Mouse (Mus musculus): ENCODE data around the gene Qrfp.
A peak's percentile ranks its signal among the peaks of the same experiment; 100 is the strongest.

Gene Qrfp

DNA sequence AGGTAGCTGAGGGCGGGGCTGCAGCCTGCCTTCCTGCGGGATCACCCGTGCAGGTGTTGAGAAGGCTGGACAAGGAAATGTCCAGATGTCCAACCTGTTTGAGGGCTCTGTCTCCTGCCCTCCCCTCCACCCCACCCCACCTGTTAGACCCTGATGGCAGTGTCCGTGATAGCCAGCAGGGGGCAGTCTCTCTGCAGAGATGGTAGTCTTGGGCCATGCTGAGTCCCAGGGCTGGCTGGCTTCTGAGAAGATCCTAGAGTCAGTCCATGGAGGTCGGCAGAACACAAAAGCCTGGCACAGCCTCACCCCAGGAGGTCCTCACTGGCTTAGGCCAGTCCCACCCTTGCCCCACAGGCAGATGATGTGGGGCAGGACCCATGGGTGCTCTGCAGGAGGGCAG lies 5.0 kb upstream of the Qrfp start:
- DNase-seq (ENCODE audit: low read depth, low spot score): peak; percentile 75

DNA sequence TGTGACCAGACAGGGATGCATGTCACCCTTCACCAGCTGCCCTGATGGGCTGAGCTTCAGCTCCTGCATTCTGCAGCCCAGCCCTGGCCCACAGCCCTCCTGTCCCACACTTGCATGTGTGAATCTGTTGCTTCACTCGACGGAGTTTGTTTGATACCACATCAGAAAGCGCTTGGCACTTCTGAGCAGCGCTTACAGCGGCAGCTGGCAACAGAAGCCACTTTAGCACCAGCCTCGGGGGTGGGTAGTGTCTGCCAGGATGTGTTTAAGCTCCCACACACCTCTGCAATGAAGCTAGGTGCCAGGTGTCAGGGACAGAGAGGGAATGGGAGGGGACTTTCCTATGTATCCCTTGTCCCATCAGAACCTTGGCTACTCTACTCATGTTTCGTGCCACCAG lies 4.3 kb upstream of the Qrfp start:
- DNase-seq (ENCODE audit: low read depth, low spot score): peak; percentile 81

DNA sequence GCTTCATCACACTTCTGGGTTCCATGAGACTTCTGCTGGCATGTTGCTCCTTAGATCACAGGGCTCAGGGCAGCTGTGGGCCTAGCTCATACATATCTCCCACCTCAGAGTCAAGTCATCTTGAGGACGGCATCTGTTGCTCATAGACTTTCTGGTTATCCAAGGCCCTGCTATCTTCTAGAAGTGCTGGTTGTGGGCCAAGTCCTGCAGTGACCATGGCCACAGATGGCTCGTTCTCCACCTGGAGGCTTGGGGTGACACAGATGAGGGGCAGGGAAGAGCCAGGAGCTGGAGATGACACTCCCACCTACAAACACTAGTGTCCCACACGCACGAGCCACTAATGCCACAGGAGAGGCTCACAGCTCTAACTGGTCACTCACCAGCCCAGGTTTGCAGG lies 3.3 kb upstream of the Qrfp start:
- no peak for DNase-seq (ENCODE audit: low read depth, low spot score)

DNA sequence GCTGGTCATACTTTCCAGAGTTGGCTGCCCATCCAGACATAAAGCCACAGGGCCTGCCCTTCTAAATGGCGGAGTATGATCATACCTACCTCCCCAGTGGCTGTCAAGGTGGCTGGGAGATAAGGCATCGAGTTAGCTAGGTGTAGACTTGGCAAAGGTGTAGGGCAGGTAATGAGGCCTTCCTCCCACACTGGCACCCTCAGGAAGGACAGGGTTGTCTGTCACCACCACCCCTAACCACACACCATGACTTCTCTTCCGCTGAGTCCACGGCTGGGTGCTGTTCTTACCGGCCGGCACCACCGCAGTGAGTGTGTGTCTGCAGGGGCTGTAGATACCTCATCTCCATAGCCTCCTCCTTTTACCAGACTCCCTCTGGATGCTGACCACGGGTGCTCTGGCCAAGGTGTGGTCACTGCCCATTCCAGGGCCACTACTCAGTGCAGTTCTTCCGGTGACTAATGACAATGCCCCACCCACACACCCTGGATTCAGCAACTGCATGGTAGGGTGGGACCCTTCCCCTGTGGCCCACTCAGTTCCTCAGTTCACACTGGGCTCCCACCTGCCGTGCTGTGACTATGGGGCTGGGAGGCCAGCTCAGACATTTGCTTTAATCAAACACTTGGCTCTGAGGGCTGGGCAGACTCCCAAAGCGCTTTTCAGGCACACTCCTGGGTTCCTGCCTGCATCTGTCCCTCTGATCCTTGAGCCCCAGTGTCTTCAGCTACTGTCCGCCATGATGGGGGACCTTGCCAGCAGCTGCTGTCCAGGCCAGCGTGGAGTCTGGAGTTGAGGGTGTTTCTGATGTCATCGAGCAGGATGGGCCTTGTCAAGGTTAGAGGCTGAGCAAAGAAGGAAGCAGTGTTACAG lies 942 bp upstream of the Qrfp start:
- DNase-seq (ENCODE audit: low read depth, low spot score): no peak

DNA sequence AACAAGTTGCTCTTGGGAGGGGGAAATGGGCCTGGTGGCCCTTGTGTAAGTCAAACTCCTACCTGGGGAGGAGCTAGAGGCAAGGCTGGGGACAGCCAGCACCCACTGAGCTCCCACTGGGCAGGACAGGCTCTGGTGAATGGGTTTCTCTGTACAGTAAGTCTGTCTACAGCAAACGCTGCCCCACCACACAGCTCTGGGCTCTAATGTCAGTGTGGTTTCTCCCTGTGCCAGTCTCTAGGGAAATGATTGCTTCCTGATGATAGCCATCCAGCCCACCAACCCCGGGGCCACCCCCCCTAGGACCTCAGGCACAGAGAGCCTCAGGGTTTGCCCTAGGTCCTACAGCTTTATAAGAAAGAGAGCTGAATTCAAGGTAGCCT lies 1.0 kb downstream of the Qrfp start:
- DNase-seq (ENCODE audit: low read depth, low spot score): no peak

DNA sequence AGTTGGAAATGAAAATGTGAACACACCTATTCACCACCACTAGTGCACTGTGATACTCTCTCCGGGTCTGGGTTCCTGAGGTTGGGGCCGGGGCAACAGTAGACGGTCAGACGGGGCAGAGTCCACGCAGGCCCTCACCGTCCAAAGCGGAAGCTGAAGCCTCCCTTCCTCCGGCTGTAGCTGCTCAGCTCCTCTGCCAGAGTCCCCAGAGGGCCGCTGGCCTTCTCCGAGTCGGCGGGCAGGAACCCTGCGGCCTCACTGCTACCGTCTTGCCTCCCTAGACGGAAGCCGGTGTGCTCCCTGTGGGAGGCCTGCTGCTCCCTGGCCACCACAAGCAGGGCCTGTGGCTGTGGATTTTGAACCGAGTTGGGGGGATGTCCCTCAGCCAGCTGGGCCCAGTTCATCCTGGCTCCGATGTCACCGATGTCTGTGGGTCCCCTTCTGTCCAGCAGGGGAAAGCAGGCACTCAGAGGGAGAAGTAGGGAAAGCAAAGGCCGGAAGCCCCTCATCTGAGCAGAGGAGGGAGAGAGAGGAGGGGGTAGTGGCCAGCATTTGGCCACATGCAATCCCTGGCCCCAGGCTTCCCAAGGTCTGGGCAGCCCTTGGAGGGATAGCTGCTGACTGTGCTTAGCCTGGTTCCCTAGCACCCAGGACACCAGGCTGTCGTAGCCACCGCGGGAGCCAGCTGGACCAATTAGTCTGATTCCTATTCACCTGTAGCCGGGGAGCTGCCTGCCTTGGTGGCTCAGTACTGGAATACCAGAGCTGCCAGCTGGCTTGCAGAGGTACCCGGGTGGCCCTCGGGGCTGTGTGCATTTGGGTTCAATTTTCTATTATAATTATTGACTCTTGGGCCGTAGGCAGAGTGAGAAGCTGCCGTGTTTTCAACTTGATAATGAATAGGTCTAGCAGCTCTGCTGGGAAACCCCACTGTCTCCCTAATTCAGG lies 1.7 kb downstream of the Qrfp start:
- DNase-seq (ENCODE audit: low read depth, low spot score): no peak

DNA sequence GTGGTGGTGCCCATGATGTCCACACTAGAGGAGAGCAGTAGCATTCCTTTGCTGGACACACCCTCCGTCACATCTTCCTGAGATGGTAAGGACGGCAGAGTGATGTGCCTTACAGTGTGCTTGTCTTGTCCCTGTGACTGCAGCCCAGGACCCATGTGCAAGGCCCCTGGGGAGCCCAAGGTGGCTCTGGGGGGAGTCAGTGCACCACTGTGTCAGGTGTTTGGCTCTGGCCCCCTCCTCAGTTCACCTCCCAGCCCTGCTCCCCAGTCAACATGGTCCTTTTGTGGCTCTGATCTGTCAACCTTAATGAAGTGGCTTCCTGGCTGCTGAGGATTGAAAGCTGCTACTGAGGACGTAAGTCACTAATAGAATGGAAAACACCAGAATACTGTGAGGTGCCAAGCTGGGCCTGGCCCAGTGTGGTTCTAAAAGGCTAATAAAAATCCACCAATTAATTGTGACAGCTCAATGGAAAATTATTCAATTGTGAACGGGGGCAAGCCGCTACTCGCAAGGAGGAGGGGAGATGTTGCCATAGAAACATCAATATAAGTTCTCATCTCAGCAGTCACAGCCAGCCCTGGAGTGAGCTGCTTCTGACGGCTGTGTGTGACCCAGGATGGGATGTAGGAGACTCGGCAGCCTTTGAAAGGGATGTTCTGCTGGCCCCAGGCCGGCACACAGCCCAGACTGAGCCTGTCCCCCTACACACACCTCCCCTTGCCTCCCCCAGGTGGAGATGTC lies 3.6 kb downstream of the Qrfp start:
- DNase-seq (ENCODE audit: low read depth, low spot score): no peak

DNA sequence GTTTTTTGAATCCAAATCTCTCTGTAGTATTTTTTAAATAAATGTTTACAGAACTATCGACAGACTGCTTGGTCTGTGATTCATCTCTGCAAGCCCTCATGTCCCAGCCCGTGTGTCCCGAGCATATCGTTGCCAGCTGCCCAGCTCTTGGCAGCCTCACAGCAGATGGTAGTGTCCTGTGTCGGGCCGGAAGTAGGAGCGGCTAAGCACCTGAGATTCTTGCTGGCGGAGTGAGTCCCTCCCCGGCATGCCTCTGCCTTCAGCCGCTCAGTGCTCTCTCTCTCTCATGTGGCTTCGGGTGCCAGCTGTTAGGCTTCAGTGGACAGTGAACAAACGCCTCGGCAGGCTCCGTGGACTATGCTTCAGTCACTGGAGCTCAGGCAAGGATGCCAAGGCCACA lies 6.9 kb downstream of the Qrfp start:
- peak; percentile 79 for DNase-seq (ENCODE audit: low read depth, low spot score)

DNA sequence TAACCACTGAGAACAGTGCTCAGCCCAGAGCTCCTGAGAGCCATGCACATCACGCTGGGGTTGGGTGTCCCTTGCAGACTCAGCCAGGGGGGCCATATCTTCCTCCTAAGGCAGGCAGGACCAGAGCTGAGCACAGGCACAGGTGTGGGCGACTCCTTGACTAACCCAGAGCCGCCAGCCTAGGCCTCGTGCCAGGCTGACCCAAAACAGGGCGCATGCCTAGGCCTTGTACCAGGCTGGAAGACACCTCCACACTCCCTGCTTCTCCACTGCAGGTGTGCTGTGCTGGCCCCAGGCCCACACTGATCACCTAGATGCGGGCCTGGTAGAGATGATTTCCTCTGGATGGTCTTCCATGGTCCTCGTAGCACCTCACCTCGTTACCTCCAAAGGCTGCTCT lies 7.6 kb downstream of the Qrfp start:
- no peak for DNase-seq (ENCODE audit: low read depth, low spot score)

DNA sequence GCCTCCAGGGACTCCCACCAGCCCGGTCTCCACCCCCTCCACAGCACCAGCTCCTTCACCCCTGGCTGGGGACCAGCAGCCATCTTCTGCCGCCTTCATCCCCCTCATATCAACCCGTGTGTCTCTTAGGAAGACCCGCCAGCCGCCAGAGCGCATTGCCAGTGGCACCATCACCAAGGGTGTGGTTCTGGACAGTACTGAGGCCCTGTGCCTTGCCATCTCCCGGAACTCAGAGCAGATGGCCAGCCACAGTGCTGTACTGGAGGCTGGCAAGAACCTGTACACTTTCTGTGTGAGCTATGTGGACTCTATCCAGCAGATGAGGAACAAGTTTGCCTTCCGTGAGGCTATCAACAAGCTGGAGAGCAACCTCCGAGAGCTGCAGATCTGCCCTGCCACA lies 9.0 kb downstream of the Qrfp start:
- peak; percentile 77 for DNase-seq (ENCODE audit: low read depth, low spot score)

DNA sequence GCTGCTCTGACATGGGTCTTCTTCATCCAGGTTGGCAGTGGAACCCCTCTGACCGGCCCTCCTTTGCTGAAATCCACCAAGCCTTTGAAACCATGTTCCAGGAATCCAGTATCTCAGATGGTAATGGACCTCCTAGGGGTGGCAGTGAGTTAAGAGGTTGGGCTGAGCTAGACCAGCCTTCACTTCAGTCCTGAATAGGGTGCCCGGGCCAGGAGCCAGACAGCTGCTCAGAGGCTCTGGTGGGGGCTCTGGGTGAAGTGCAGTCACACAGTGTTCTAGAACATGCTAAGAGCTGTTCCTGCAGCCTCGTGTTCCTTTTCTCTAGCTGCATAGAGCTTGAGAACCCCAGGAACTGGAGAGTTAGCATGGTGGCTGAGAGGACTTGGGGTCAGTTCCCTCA lies 13.4 kb downstream of the Qrfp start:
- DNase-seq (ENCODE audit: low read depth, low spot score): peak; percentile 40

DNA sequence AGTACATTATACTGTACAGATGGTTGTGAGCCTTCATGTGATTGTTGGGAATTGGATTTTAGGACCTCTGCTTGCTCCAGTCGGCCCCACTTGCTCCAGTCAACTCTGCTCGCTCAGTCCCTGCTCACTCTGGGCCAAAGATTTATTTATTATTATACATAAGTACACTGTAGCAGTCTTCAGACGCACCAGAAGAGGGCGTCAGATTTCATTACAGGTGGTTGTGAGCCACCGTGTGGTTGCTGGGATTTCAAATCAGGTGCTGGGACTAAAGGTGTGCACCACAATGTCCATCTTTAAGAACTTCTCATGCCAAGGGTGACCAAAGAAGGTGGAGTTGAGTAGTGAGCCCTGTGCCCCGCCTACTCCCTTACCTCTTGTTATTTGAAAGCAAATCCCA lies 17.8 kb downstream of the Qrfp start:
- DNase-seq (ENCODE audit: low read depth, low spot score): no peak

DNA sequence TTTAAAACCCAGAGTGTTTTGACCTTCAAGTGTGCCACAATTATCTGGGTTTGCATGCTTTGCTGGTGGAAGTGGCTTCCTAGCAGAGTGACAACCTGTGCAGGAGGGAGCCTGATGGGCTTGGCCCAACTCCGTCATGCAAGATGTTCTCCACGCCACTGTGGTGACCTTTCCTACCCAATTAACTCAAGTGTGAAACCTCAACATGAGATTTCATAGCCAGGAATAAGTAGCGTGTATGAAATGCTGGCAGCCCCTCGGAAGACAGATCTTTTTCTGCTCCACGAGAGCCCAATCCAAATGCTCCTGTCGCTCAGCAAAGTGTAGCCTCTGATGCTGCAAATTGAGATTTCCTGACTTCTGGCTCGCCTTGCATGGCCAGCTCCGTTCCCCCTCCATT lies 19.1 kb downstream of the Qrfp start:
- no peak for DNase-seq (ENCODE audit: low read depth, low spot score)

DNA sequence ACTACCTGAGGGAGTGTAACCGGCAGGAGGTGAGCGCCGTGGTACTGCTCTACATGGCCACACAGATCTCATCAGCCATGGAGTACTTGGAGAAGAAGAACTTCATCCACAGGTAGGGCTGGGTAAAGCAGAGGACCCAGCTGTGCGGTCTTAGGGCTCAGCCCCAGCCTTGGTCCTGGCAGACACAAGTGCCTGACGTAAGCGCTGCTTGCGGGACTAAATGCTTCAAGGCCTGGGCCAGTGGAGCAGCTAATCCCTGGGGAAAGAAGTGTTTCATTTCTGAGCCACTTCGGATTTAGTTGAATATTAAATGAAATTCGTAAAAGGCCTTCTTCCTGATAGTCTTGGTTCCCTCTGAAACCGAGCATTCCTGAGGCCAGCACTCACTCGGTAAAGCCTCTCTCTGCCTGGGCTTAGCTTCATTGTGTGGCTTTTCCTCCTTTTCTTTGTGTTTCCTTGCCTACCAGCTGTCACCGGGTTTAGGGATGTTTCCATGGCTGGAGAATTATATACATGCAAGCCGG lies 19.6 kb downstream of the Qrfp start:
- DNase-seq (ENCODE audit: low read depth, low spot score): no peak

DNA sequence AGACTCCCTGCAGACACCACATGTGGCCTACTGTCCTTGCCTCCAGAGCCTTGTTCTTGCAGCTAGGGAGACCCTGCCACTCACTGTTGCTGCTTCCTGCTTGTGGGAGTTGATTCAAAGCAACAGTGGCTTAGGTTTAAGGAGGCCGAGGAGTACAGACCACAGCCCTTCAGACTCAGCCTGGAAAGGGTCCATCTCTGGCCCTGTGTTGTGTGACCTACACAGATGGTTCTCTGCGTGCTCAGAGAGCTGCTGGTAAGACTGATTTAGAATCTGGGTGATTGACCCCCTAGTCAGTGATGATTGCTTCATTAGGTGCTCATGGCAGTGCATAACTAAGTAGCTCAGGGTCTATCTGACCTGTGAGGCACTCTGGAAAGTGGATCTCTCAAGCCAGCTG lies 21.2 kb downstream of the Qrfp start:
- DNase-seq (ENCODE audit: low read depth, low spot score): no peak

DNA sequence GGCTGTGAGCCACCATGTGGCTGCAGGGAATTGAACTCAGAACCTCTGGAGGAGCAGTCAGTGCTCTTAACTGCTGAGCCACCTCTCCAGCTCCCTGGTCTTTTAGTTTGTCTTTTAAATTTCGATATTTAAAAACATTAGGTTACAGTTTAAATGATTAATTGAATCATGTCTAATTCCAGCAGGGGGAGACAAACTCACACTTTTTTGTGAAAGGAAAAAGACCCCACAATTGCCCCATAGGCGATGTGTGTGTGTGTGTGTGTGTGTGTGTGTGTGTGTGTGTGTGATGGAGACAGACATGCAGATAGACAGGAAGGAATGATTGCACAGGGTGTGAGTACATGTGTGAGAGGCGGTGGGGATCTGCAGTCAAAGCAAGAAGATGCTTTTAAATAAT lies 22.2 kb downstream of the Qrfp start:
- no peak for DNase-seq (ENCODE audit: low read depth, low spot score)

DNA sequence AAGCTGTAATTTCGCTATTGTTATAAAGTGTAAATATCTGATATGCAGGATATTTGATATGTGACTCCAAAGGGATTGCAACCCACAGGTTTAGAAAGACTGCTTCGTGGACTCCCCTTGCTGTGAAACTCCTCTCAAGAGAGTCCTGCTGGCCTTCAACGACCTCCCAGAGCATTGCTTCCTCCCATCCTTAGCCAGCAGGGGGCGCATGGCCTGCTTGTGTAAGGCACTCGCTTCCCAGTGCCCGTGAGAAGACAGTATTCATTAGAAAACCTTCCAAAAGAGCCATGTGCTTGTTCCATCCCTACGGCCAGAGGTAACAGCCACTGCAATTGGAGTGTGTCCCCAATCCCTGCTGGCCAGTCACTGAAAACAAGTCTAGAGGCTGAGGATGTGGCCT lies 23.4 kb downstream of the Qrfp start:
- DNase-seq (ENCODE audit: low read depth, low spot score): peak; percentile 90

DNA sequence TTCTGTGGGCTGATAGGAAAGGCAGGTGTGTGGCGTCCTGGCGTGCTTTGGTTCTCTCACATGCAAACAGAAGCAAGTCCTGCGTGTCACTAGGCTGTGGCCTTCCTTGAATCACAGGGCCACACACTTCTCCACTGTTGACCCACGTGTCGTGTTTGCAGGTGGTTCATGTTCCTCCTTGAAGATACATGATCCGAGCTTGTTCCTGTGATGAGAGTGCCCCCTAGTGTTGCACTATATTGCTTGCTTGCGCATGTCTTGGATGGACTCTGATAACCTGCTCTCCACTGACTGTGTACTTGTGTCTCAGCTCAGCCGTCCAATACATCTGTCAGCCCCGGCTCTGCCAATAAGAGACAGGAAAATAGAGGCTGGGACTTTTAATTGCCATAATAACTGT lies 25.3 kb downstream of the Qrfp start:
- DNase-seq (ENCODE audit: low read depth, low spot score): peak; percentile 93

DNA sequence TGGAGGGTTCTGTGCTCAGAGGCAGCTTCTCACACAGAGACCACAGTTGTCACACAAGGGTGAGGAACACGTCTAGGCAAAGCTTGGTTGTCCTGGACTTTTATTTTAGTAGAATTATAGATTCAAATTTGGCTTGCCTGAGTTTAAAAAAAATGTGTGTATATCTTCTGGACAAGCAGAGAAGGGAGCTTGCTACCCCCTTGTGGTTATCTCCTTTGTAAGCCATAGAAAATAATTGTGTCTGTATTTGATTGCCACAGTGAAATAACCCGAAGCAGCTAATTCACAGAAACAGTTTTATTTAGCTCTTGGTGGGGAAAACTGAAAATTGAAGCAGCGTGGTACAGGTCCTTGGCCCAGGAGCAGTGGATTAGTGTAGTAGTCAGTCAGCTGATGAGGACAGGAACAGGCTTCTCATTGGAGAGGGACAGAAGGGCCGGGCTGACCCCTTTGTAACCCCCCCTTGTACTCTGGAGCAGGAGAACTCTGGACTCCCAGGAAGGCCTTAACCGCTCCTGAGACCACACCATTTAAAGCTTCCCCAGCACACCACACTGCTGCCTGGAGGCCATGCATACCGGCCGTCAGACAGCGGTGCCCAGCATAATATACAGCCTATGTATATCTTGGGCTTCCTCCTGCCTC lies 27.3 kb downstream of the Qrfp start:
- DNase-seq (ENCODE audit: low read depth, low spot score): no peak

DNA sequence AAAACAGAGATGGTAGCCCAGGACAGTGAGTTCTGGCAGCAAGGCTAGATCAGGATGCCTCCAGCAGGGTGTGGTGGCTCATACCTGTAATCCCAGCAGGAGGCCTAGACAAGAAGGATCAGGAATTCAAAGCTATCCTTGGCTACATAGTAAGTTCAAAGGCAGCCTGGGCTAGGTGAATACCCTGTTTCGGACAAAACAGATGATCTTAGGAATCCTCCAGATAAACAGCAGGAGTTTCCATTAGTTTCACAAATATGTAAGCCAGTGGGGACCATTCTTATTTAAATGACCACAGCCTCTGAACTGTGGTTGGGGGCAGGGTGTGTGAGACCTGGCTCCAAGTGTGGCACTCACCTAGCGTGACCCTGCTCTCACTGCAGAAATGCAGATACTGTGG lies 31.1 kb downstream of the Qrfp start:
- no peak for DNase-seq (ENCODE audit: low read depth, low spot score)

DNA sequence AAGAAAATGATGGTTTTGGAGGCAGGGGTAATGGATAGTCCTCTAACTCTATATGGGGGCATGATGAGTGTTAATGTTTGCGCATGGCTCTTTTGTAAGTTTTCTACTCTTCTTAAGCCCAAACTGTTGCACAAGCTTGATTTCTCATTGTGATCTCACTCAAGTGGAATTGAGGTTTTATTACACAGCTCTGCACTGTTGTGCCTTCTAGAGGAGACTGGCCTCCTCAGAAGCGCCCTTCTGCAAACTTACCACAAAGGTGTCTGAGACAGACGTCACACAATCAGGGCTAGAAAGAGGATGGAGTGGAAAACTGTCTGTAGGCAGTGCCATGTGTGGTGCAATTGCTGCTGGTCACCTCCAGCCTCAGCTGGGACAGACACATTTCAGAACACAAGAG lies 33.9 kb downstream of the Qrfp start:
- DNase-seq (ENCODE audit: low read depth, low spot score): no peak

Data from brain, adult 2 months (tissue).